Mouse (Mus musculus) MEL (cell line): ENCODE measurements around the gene Zmym2. TPM values are rescaled to one million over a fixed set of nuclear protein-coding genes. Genes with fewer than 3 reads are reported as not detected.
A peak's percentile ranks its signal among the peaks of the same experiment; 100 is the strongest.

ENCODE experiments used
- DNase-seq: peaks from one replicate; pipeline ENCODE4 v3.0.0; 2011; ENCODE audit warnings: low read depth, low spot score
- H3K27ac ChIP-seq: 2 replicates; pipeline ENCODE4 v1.5.1; 2012; ENCODE audit warnings: low read depth, mild to moderate bottlenecking, control low read depth, low read length, moderate library complexity; ENCODE audit not compliant: control insufficient read depth
- H3K27me3 ChIP-seq, 2 experiments: fragments of 150-350 bp in 1 of 2; sonication (generic) in 1 of 2; 2 replicates each; pipeline ENCODE4 v1.6.1; 2012; ENCODE audit warnings: low read length in 2 of 2, mild to moderate bottlenecking in 2 of 2, improper control_type of control experiment in 1 of 2, moderate library complexity in 1 of 2; ENCODE audit not compliant: insufficient read depth in 2 of 2, control insufficient read depth in 1 of 2
- H3K36me3 ChIP-seq, 2 experiments: 2 replicates each; pipeline ENCODE4 v1.6.1; 2012 to 2014; ENCODE audit warnings: low read length in 2 of 2, improper control_type of control experiment in 1 of 2, inconsistent platforms in 1 of 2, mild to moderate bottlenecking in 1 of 2; ENCODE audit not compliant: insufficient read depth in 2 of 2, control insufficient read depth in 1 of 2
- H3K4me1 ChIP-seq, 2 experiments: fragments of 150-350 bp in 1 of 2; sonication (generic) in 1 of 2; 2 replicates each; pipeline ENCODE4 v1.6.1; 2012; ENCODE audit warnings: low read length in 2 of 2, improper control_type of control experiment in 1 of 2, mild to moderate bottlenecking in 1 of 2; ENCODE audit not compliant: insufficient read depth in 2 of 2, control insufficient read depth in 1 of 2
- H3K4me3 ChIP-seq, 2 experiments: fragments of 150-350 bp in 1 of 2; sonication (generic) in 1 of 2; 2 replicates each; pipeline ENCODE4 v1.5.1; 2012; ENCODE audit warnings: low read depth in 2 of 2, low read length in 2 of 2, mild to moderate bottlenecking in 2 of 2, moderate library complexity in 2 of 2, control low read depth in 1 of 2, improper control_type of control experiment in 1 of 2; ENCODE audit not compliant: control insufficient read depth in 1 of 2, insufficient read depth in 1 of 2
- H3K79me2 ChIP-seq: 2 replicates; pipeline ENCODE4 v1.6.1; 2012; ENCODE audit warnings: mild to moderate bottlenecking, low read length, moderate library complexity; ENCODE audit not compliant: control insufficient read depth, poor library complexity, insufficient read depth
- H3K9ac ChIP-seq: 2 replicates; pipeline ENCODE4 v1.6.1; 2012; ENCODE audit warnings: low read depth, mild to moderate bottlenecking, control low read depth, low read length, moderate library complexity; ENCODE audit not compliant: control insufficient read depth, poor library complexity, severe bottlenecking
- H3K9me3 ChIP-seq: fragments of 150-350 bp; sonication (generic); replicated peaks from 2 replicates; pipeline ENCODE4 v1.6.1; 2012; ENCODE audit warnings: mild to moderate bottlenecking, low read length, improper control_type of control experiment, moderate library complexity; ENCODE audit not compliant: insufficient read depth
- BHLHE40 ChIP-seq: IDR thresholded peaks from 2 replicates; pipeline ENCODE4 v1.6.1; 2012; ENCODE audit warnings: low read depth, mild to moderate bottlenecking, inconsistent platforms, low read length, improper control_type of control experiment, borderline replicate concordance
- CTCF ChIP-seq, 3 experiments: IDR thresholded peaks in 2 of 3; conservative IDR thresholded peaks in 1 of 3; 2 replicates each; pipeline ENCODE4 v1.5.1; 2011 to 2012; ENCODE audit warnings: low read length in 3 of 3, low read depth in 2 of 3, mild to moderate bottlenecking in 2 of 3, improper control_type of control experiment in 1 of 3, inconsistent platforms in 1 of 3, mixed read lengths in 1 of 3, moderate library complexity in 1 of 3; ENCODE audit not compliant: control insufficient read depth in 1 of 3, insufficient read depth in 1 of 3, poor library complexity in 1 of 3, severe bottlenecking in 1 of 3
- E2F4 ChIP-seq: IDR thresholded peaks from 2 replicates; pipeline ENCODE4 v1.6.1; 2011; ENCODE audit warnings: low read depth, low read length, improper control_type of control experiment, borderline replicate concordance
- GABPA ChIP-seq: IDR thresholded peaks from 2 replicates; pipeline ENCODE4 v1.6.1; 2012; ENCODE audit warnings: low read depth, mild to moderate bottlenecking, inconsistent platforms, low read length, improper control_type of control experiment, moderate library complexity
- KAT2A ChIP-seq: conservative IDR thresholded peaks from 2 replicates; pipeline ENCODE4 v1.6.1; 2012; ENCODE audit warnings: low read depth, low read length, improper control_type of control experiment, inconsistent platforms
- MXI1 ChIP-seq: IDR thresholded peaks from 2 replicates; pipeline ENCODE4 v1.6.1; 2011; ENCODE audit warnings: mild to moderate bottlenecking, low read depth, low read length, improper control_type of control experiment
- MYB ChIP-seq: IDR thresholded peaks from 2 replicates; pipeline ENCODE4 v1.6.1; 2011; ENCODE audit warnings: mild to moderate bottlenecking, low read depth, low read length, improper control_type of control experiment
- MYC ChIP-seq: IDR thresholded peaks from 2 replicates; pipeline ENCODE4 v1.6.1; 2011; ENCODE audit warnings: low read depth, mild to moderate bottlenecking, low read length, improper control_type of control experiment, moderate library complexity
- NELFE ChIP-seq: IDR thresholded peaks from 2 replicates; pipeline ENCODE4 v1.6.1; 2011; ENCODE audit warnings: low read depth, low read length, improper control_type of control experiment
- RAD21 ChIP-seq: IDR thresholded peaks from 2 replicates; pipeline ENCODE4 v1.6.1; 2011; ENCODE audit warnings: mild to moderate bottlenecking, low read depth, low read length, improper control_type of control experiment
- TAL1 ChIP-seq: IDR thresholded peaks from 2 replicates; pipeline ENCODE4 v1.6.1; 2012; ENCODE audit warnings: mild to moderate bottlenecking, inconsistent platforms, low read length, moderate library complexity, mixed read lengths
- USF1 ChIP-seq: IDR thresholded peaks from 2 replicates; pipeline ENCODE4 v1.6.1; 2014; ENCODE audit warnings: low read depth, mild to moderate bottlenecking, inconsistent platforms, low read length, improper control_type of control experiment, moderate library complexity
- USF2 ChIP-seq, 2 experiments: IDR thresholded peaks; 2 replicates each; pipeline ENCODE4 v1.6.1; 2011 to 2012; ENCODE audit warnings: improper control_type of control experiment in 2 of 2, low read length in 2 of 2, borderline replicate concordance in 1 of 2, inconsistent platforms in 1 of 2, low read depth in 1 of 2, mild to moderate bottlenecking in 1 of 2; ENCODE audit not compliant: insufficient read depth in 1 of 2
- ZKSCAN1 ChIP-seq: IDR thresholded peaks from 2 replicates; pipeline ENCODE4 v1.6.1; 2012; ENCODE audit warnings: low read depth, mild to moderate bottlenecking, inconsistent platforms, low read length, improper control_type of control experiment, moderate library complexity
- ZNF384 ChIP-seq: IDR thresholded peaks from 2 replicates; pipeline ENCODE4 v1.6.1; 2012; ENCODE audit warnings: low read depth, mild to moderate bottlenecking, inconsistent platforms, low read length, improper control_type of control experiment
- polyA plus RNA-seq, 2 experiments: library from polyadenylated mRNA; stranded (reverse) in 1 of 2; unstranded in 1 of 2; fragments of >175 nt in 1 of 2; fragments of >200 nt in 1 of 2; gene quantifications; 2 replicates each; pipeline versions ENCODE4 v1.2.1 to v1.2.4; 2012; ENCODE audit warnings: low replicate concordance in 2 of 2, low read depth in 1 of 2; ENCODE audit not compliant: insufficient read length in 2 of 2, insufficient read depth in 1 of 2, missing spikeins in 1 of 2
- total RNA-seq: library from RNA; depleted of rRNA; stranded (reverse); fragments of 300-350 nt; gene quantifications from 2 replicates; pipeline ENCODE4 v1.2.3, GENCODE M21; 2012

Gene Zmym2
- total and polyA plus RNA-seq, 3 experiments = 9.8 to 407 (median 27.7) TPM

DNA sequence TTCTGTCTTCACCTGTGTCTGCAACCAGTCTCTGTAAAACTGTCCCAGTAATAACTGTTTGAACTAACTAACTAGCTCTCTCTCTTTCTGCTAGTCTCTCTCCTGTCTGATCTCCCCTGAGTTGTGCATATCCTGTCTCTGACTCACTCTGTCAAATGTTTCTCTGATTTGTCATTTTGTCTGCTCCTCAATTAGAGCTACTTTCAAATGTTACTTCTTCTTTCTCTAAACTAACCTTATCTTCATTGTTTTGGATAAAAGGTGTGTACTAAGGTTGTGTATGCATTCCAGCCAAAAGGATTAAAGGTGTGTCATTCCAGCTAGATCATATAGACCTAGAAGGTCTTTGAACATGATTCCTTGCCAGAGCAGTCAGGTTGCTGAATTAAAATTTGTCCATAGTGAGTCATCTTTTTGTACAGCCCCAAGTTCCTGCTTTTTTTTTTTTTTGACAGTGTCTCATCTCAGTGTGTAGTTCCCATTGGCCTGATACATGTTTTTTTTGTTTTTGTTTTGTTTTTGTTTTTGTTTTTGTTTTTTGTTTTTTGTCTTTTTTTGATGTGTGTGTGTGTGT, 10.8 kb upstream of the Zmym2 start:
- Histone ChIP-seq H3K27ac (no peak overlapping the region), H3K36me3 (no peaks in the 10 kb centered on the region), H3K27me3 (no peaks in the 10 kb centered on the region), H3K4me3 (no peak overlapping the region), H3K9ac (no peak overlapping the region), H3K4me1 (no peaks in the 10 kb centered on the region), H3K79me2 (no peaks in the 10 kb centered on the region), H3K9me3 (no peaks in the 10 kb centered on the region)
- DNase-seq = peak; percentile 23
- TF ChIP-seq MYC = no peak
- no peak for TF ChIP-seq TAL1
- TF ChIP-seq ZNF384 = peak; percentile 84

DNA sequence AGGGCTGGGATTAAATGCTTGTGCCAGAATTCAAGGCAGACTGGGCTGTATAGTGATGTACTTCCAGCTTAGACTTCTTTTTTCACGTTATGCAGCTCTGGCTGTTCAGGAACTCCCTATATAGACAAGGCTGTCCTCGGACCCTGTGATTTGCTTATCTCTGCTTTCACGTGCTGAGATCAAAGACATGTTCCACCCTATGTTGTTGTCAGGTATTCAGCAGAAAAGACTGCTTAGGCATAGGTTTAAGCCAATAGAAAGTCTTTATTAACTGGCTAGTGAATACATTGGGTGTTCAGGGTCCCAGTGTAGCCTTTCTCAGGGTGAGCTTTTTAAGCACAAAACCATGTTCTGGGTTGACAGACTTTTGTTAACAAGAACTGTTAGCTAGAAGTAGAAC, 5.2 kb upstream of the Zmym2 start:
- DNase-seq = no peak
- no peak overlapping the region for H3K4me3 ChIP-seq
- no peak overlapping the region for H3K27ac ChIP-seq
- H3K79me2 ChIP-seq = no peaks in the 10 kb centered on the region
- H3K9me3 ChIP-seq = no peaks in the 10 kb centered on the region
- H3K9ac ChIP-seq = no peak overlapping the region
- peak; percentile 78; the same call in 1 of the 2 replicates for TF ChIP-seq BHLHE40
- TF ChIP-seq ZKSCAN1 = no peak
- no peaks in the 10 kb centered on the region; a peak in 1 of 4 replicates for H3K4me1 ChIP-seq
- H3K36me3 ChIP-seq = no peaks in the 10 kb centered on the region
- H3K27me3 ChIP-seq = no peaks in the 10 kb centered on the region

DNA sequence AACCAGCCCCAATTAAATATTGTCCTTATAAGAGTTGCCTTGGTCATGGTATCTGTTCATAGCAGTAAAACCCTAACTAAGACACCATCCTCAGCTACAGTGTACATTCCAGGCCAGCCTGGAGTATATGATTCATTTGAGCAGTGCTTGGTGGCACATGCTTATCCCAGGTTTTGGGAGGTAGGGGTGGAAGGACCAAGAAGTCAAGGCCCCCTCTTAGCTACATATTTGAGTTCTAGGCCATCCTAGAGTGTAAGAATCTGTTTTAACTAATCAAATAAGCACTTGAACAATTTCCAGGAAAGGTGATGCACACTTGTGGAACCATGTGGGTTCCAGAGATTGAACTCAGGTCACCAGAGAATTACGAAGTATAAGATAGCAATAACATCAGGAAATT, 3.0 kb upstream of the Zmym2 start:
- H3K27me3 ChIP-seq = no peaks in the 10 kb centered on the region
- H3K9ac ChIP-seq = no peak overlapping the region
- peaks cover 0 to 4% of the 10 kb centered on the region in 2 experiments; a peak in 2 of 4 replicates for H3K36me3 ChIP-seq
- no peaks in the 10 kb centered on the region for H3K9me3 ChIP-seq
- no peak overlapping the region for H3K4me3 ChIP-seq
- no peak overlapping the region for H3K27ac ChIP-seq
- no peak for DNase-seq
- H3K4me1 ChIP-seq = peaks cover 0 to 1% of the 10 kb centered on the region in 2 experiments; a peak in 1 of 4 replicates
- H3K79me2 ChIP-seq = peaks cover 11% of the 10 kb centered on the region
- TF ChIP-seq E2F4 (no peak), MXI1 (no peak), USF1 (no peak), BHLHE40 (no peak), MYC (no peak), RAD21 (no peak), KAT2A (no peak), NELFE (no peak), USF2 (IDR thresholded peaks at IDR 0.05; ENCODE audit: borderline replicate concordance in 1 of 2, insufficient read depth in 1 of 2, low read depth in 1 of 2, low read length in 2 of 2) (no peak), MYB (no peak), GABPA (no peak), CTCF (IDR thresholded peaks at IDR 0.05 in 2 of 3, conservative IDR thresholded peaks at IDR 0.05 in 1 of 3; ENCODE audit: control insufficient read depth in 1 of 3, insufficient read depth in 1 of 3, low read depth in 2 of 3, low read length in 3 of 3, poor library complexity in 1 of 3, severe bottlenecking in 1 of 3) (no peak)
